Mouse (Mus musculus): Measurements from ENCODE around the gene Tango6. TPM values are rescaled to one million over a fixed set of nuclear protein-coding genes. Genes with fewer than 3 reads are reported as not detected.

Tango6 gene
- polyA plus RNA-seq, 1 experiment from 2014 or later: 5.8 TPM

- H3K27me3 ChIP-seq (ENCODE audit: control insufficient read depth, insufficient read depth, low read length): no peaks in the 10 kb centered on the region
- H3K36me3 ChIP-seq (ENCODE audit: control insufficient read depth, insufficient read depth, low read length): no peaks in the 10 kb centered on the region
- H3K27ac ChIP-seq (ENCODE audit: low read depth, low read length): no peak overlapping the region
- 72% methylated on average over 3 of the region's 3 CpGs for WGBS
- no peak overlapping the region for H3K9ac ChIP-seq (replicated peaks; ENCODE audit: low read depth, low read length)
- ATAC-seq (ENCODE audit: low read depth): no peak
- H3K4me2 ChIP-seq (ENCODE audit: low read depth, low read length): no peak overlapping the region
- H3K4me3 ChIP-seq (ENCODE audit: low read depth, low read length): no peak overlapping the region
- H3K9me3 ChIP-seq (ENCODE audit: control insufficient read depth, low read length): no peaks in the 10 kb centered on the region
- H3K4me1 ChIP-seq (ENCODE audit: control insufficient read depth, insufficient read depth, low read length): no peaks in the 10 kb centered on the region
These were observed 37.9 kb upstream of the Tango6 start for GRCm38 (mm10) chr8:106644957-106645356.

GRCm38 (mm10) chr8:106646153-106646552 lies 36.7 kb upstream of the Tango6 start:
- no peak overlapping the region for H3K27ac ChIP-seq (ENCODE audit: low read depth, low read length)
- H3K4me3 ChIP-seq (ENCODE audit: low read depth, low read length): no peak overlapping the region
- no peaks in the 10 kb centered on the region for H3K36me3 ChIP-seq (ENCODE audit: control insufficient read depth, insufficient read depth, low read length)
- H3K9me3 ChIP-seq (ENCODE audit: control insufficient read depth, low read length): no peaks in the 10 kb centered on the region
- H3K27me3 ChIP-seq (ENCODE audit: control insufficient read depth, insufficient read depth, low read length): no peaks in the 10 kb centered on the region
- H3K9ac ChIP-seq (replicated peaks; ENCODE audit: low read depth, low read length): no peak overlapping the region
- 99% methylated on average over 2 of the region's 2 CpGs for WGBS
- no peaks in the 10 kb centered on the region for H3K4me1 ChIP-seq (ENCODE audit: control insufficient read depth, insufficient read depth, low read length)
- H3K4me2 ChIP-seq (ENCODE audit: low read depth, low read length): no peak overlapping the region
- ATAC-seq (ENCODE audit: low read depth): no peak

- H3K27me3 ChIP-seq (ENCODE audit: control insufficient read depth, insufficient read depth, low read length): no peaks in the 10 kb centered on the region
- ATAC-seq (ENCODE audit: low read depth): no peak
These were observed 36.1 kb upstream of the Tango6 start for GRCm38 (mm10) chr8:106646731-106647130.

GRCm38 (mm10) chr8:106647387-106647786 lies 35.5 kb upstream of the Tango6 start:
- Histone ChIP-seq H3K27me3 (ENCODE audit: control insufficient read depth, insufficient read depth, low read length) (no peaks in the 10 kb centered on the region), H3K4me2 (ENCODE audit: low read depth, low read length) (no peak overlapping the region), H3K4me1 (ENCODE audit: control insufficient read depth, insufficient read depth, low read length) (no peaks in the 10 kb centered on the region), H3K9me3 (ENCODE audit: control insufficient read depth, low read length) (no peaks in the 10 kb centered on the region), H3K27ac (ENCODE audit: low read depth, low read length) (no peak overlapping the region), H3K4me3 (ENCODE audit: low read depth, low read length) (no peak overlapping the region), H3K36me3 (ENCODE audit: control insufficient read depth, insufficient read depth, low read length) (no peaks in the 10 kb centered on the region), H3K9ac (replicated peaks; ENCODE audit: low read depth, low read length) (no peak overlapping the region)
- no peak for ATAC-seq (ENCODE audit: low read depth)
- WGBS: 45% methylated on average over 2 of the region's 2 CpGs

More at GRCm38 (mm10) chr8:106646731-106647130, 36.1 kb upstream of the Tango6 start:
- no peak overlapping the region for H3K4me2 ChIP-seq (ENCODE audit: low read depth, low read length)
- H3K9me3 ChIP-seq (ENCODE audit: control insufficient read depth, low read length): no peaks in the 10 kb centered on the region
- H3K9ac ChIP-seq (replicated peaks; ENCODE audit: low read depth, low read length): no peak overlapping the region
- H3K4me1 ChIP-seq (ENCODE audit: control insufficient read depth, insufficient read depth, low read length): no peaks in the 10 kb centered on the region
- H3K36me3 ChIP-seq (ENCODE audit: control insufficient read depth, insufficient read depth, low read length): no peaks in the 10 kb centered on the region
- 85% methylated on average over 5 of the region's 5 CpGs for WGBS
- H3K4me3 ChIP-seq (ENCODE audit: low read depth, low read length): no peak overlapping the region
- H3K27ac ChIP-seq (ENCODE audit: low read depth, low read length): no peak overlapping the region

GRCm38 (mm10) chr8:106648421-106648820 lies 34.4 kb upstream of the Tango6 start:
- H3K36me3 ChIP-seq (ENCODE audit: control insufficient read depth, insufficient read depth, low read length): no peaks in the 10 kb centered on the region
- H3K4me1 ChIP-seq (ENCODE audit: control insufficient read depth, insufficient read depth, low read length): no peaks in the 10 kb centered on the region
- no peak for ATAC-seq (ENCODE audit: low read depth)
- H3K27me3 ChIP-seq (ENCODE audit: control insufficient read depth, insufficient read depth, low read length): no peaks in the 10 kb centered on the region
- no peak overlapping the region for H3K4me3 ChIP-seq (ENCODE audit: low read depth, low read length)
- H3K27ac ChIP-seq (ENCODE audit: low read depth, low read length): no peak overlapping the region
- no peaks in the 10 kb centered on the region for H3K9me3 ChIP-seq (ENCODE audit: control insufficient read depth, low read length)
- no peak overlapping the region for H3K9ac ChIP-seq (replicated peaks; ENCODE audit: low read depth, low read length)
- WGBS: 94% methylated on average over 8 of the region's 8 CpGs
- no peak overlapping the region for H3K4me2 ChIP-seq (ENCODE audit: low read depth, low read length)

GRCm38 (mm10) chr8:106651994-106652393 lies 30.9 kb upstream of the Tango6 start:
- WGBS: 92% methylated on average over 3 of the region's 3 CpGs
- H3K27ac ChIP-seq (ENCODE audit: low read depth, low read length): no peak overlapping the region
- ATAC-seq (ENCODE audit: low read depth): no peak

GRCm38 (mm10) chr8:106656046-106656445 lies 26.8 kb upstream of the Tango6 start:
- H3K27me3 ChIP-seq (ENCODE audit: control insufficient read depth, insufficient read depth, low read length): no peaks in the 10 kb centered on the region
- H3K36me3 ChIP-seq (ENCODE audit: control insufficient read depth, insufficient read depth, low read length): no peaks in the 10 kb centered on the region
- H3K4me2 ChIP-seq (ENCODE audit: low read depth, low read length): no peak overlapping the region
- no peaks in the 10 kb centered on the region for H3K9me3 ChIP-seq (ENCODE audit: control insufficient read depth, low read length)
- no peak overlapping the region for H3K9ac ChIP-seq (replicated peaks; ENCODE audit: low read depth, low read length)
- H3K27ac ChIP-seq (ENCODE audit: low read depth, low read length): no peak overlapping the region
- no peak for ATAC-seq (ENCODE audit: low read depth)
- H3K4me3 ChIP-seq (ENCODE audit: low read depth, low read length): no peak overlapping the region
- no peaks in the 10 kb centered on the region for H3K4me1 ChIP-seq (ENCODE audit: control insufficient read depth, insufficient read depth, low read length)

More at GRCm38 (mm10) chr8:106651994-106652393, 30.9 kb upstream of the Tango6 start:
- no peak overlapping the region for H3K9ac ChIP-seq (replicated peaks; ENCODE audit: low read depth, low read length)
- no peaks in the 10 kb centered on the region for H3K4me1 ChIP-seq (ENCODE audit: control insufficient read depth, insufficient read depth, low read length)
- H3K36me3 ChIP-seq (ENCODE audit: control insufficient read depth, insufficient read depth, low read length): no peaks in the 10 kb centered on the region
- no peaks in the 10 kb centered on the region for H3K9me3 ChIP-seq (ENCODE audit: control insufficient read depth, low read length)
- no peak overlapping the region for H3K4me3 ChIP-seq (ENCODE audit: low read depth, low read length)
- H3K4me2 ChIP-seq (ENCODE audit: low read depth, low read length): no peak overlapping the region
- H3K27me3 ChIP-seq (ENCODE audit: control insufficient read depth, insufficient read depth, low read length): no peaks in the 10 kb centered on the region

GRCm38 (mm10) chr8:106672786-106673185 lies 10.1 kb upstream of the Tango6 start:
- ATAC-seq (ENCODE audit: low read depth): no peak

GRCm38 (mm10) chr8:106674318-106674717 lies 8.6 kb upstream of the Tango6 start:
- H3K36me3 ChIP-seq (ENCODE audit: control insufficient read depth, insufficient read depth, low read length): no peaks in the 10 kb centered on the region
- H3K9me3 ChIP-seq (ENCODE audit: control insufficient read depth, low read length): no peaks in the 10 kb centered on the region
- H3K27me3 ChIP-seq (ENCODE audit: control insufficient read depth, insufficient read depth, low read length): no peaks in the 10 kb centered on the region
- no peak for ATAC-seq (ENCODE audit: low read depth)
- WGBS: 98% methylated on average over 15 of the region's 15 CpGs
- no peak overlapping the region for H3K27ac ChIP-seq (ENCODE audit: low read depth, low read length)
- no peaks in the 10 kb centered on the region for H3K4me1 ChIP-seq (ENCODE audit: control insufficient read depth, insufficient read depth, low read length)
- no peak overlapping the region for H3K4me2 ChIP-seq (ENCODE audit: low read depth, low read length)
- no peak overlapping the region for H3K4me3 ChIP-seq (ENCODE audit: low read depth, low read length)
- H3K9ac ChIP-seq (replicated peaks; ENCODE audit: low read depth, low read length): no peak overlapping the region

More at GRCm38 (mm10) chr8:106672786-106673185, 10.1 kb upstream of the Tango6 start:
- H3K9me3 ChIP-seq (ENCODE audit: control insufficient read depth, low read length): no peaks in the 10 kb centered on the region
- WGBS: 54% methylated on average over 2 of the region's 2 CpGs
- H3K27ac ChIP-seq (ENCODE audit: low read depth, low read length): no peak overlapping the region
- H3K36me3 ChIP-seq (ENCODE audit: control insufficient read depth, insufficient read depth, low read length): no peaks in the 10 kb centered on the region
- no peaks in the 10 kb centered on the region for H3K27me3 ChIP-seq (ENCODE audit: control insufficient read depth, insufficient read depth, low read length)
- no peak overlapping the region for H3K4me3 ChIP-seq (ENCODE audit: low read depth, low read length)
- no peak overlapping the region for H3K4me2 ChIP-seq (ENCODE audit: low read depth, low read length)
- no peak overlapping the region for H3K9ac ChIP-seq (replicated peaks; ENCODE audit: low read depth, low read length)
- no peaks in the 10 kb centered on the region for H3K4me1 ChIP-seq (ENCODE audit: control insufficient read depth, insufficient read depth, low read length)

GRCm38 (mm10) chr8:106674894-106675293 lies 8.0 kb upstream of the Tango6 start:
- ATAC-seq (ENCODE audit: low read depth): no peak
- no peaks in the 10 kb centered on the region for H3K9me3 ChIP-seq (ENCODE audit: control insufficient read depth, low read length)
- no peaks in the 10 kb centered on the region for H3K36me3 ChIP-seq (ENCODE audit: control insufficient read depth, insufficient read depth, low read length)
- H3K27ac ChIP-seq (ENCODE audit: low read depth, low read length): no peak overlapping the region
- 82% methylated on average over 8 of the region's 8 CpGs for WGBS
- no peak overlapping the region for H3K4me2 ChIP-seq (ENCODE audit: low read depth, low read length)
- H3K27me3 ChIP-seq (ENCODE audit: control insufficient read depth, insufficient read depth, low read length): no peaks in the 10 kb centered on the region
- H3K4me1 ChIP-seq (ENCODE audit: control insufficient read depth, insufficient read depth, low read length): no peaks in the 10 kb centered on the region
- H3K9ac ChIP-seq (replicated peaks; ENCODE audit: low read depth, low read length): no peak overlapping the region
- no peak overlapping the region for H3K4me3 ChIP-seq (ENCODE audit: low read depth, low read length)
